Mouse (Mus musculus) urinary bladder, postnatal 25 days (tissue): Measurements from ENCODE around the gene Itga9.

Experiments
- DNase-seq: peaks from one replicate; pipeline ENCODE4 v3.0.0; 2022; ENCODE audit warnings: low spot score

Itga9 gene

GRCm38 (mm10) chr9:118651939-118652338 lies 45.4 kb downstream of the Itga9 start:
- no peak for DNase-seq

GRCm38 (mm10) chr9:118653436-118653835 lies 46.9 kb downstream of the Itga9 start:
- no peak for DNase-seq

GRCm38 (mm10) chr9:118654969-118655368 lies 48.5 kb downstream of the Itga9 start:
- no peak for DNase-seq

- DNase-seq, result no peak
These were observed 49.2 kb downstream of the Itga9 start for GRCm38 (mm10) chr9:118655726-118656125.

DNA sequence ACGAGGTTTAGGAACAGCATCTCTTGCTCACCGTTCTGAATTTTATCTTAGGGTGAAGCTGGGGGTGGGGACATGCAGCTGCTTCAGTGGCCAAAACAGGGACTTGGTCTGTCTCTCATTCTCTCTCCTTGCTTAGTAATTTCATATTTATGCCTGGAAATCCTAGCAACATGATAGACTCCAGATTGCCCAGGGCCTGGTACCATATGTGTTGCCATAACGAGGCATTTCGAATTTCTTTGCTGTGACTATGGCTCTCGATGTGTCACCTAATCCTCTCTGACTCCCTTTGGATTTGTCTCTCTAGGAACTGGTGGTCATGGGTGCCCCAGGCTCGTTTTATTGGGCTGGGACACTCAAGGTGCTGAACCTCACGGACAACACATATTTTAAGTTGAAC lies 51.7 kb downstream of the Itga9 start:
- DNase-seq, result no peak

DNA sequence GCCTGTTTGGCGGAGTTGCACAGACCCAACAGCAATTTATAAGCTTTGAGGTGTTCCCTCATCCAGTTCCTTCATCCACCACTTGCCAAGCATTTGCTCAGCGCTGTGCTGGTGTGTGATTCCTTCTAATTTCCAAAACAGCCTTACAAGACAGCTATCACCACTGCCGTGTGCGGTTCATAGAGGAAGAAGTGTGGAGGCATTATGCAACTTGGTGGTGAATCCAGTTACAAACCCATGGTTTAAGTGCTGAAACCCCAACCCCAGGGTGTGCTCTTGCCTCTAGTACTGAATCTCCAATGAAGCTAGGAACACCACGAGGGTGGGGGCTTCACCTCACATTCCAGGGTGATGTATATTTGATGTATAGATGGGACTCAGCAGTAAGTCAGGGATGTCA lies 53.3 kb downstream of the Itga9 start:
- DNase-seq, result no peak

- DNase-seq, result no peak
These were observed 53.8 kb downstream of the Itga9 start for GRCm38 (mm10) chr9:118660259-118660658.

DNA sequence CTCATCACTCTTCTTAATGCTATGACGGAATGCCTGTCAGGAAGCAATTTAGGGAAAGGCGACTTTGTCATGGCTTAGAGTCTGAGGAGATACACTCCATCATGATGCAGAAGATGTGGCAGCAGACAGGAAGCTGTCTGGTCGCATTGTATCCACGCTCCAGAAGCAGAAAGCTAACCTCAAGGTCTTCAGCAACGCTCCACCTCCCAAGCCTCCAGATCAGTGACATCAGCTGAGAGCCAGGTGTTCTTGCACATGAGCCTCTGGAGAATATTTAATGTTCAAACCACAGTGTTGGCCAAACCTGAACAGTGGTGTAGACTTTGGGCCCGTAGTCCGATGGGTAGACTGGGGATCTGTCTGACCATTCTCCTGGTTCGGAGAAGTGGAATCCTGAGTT lies 55.5 kb downstream of the Itga9 start:
- DNase-seq, result no peak

DNA sequence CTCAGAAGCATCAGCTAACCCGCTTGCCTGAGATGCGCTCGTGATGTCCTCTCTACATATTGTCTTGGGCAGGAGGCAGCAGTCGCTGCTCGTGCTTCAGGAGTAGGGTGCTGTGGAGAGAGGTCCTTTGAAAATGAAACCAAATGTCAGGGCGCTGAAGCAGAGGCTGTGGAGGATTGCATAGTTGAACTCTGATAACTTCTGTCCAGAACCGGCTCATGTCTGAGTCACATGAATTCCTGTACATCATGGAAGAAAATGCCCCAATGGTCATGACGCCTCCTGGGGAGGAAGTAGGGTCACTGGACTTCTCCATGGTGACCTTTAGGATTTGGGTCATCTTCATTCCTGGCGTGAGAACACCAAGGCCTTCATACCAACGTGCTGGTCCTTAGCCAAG lies 56.0 kb downstream of the Itga9 start:
- no peak for DNase-seq

DNA sequence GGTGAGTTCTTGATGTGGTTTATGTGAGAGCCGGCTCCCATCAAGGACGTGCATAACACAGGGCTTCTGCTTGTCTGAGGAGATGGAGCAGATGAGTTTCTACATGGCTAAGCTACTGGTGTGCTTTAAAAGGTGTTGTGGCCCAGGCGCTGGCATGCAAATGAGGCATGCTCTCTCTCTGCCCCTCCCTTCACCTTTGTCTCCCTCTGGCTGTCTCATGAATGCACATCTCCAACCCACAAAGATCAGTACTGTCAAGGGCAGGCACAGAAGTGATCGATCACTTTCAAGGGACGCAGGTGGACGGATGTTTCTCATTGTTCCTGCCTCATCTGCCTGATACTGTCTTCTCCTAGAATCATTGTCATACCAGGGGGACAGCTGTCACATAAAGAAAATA lies 57.4 kb downstream of the Itga9 start:
- no peak for DNase-seq

DNA sequence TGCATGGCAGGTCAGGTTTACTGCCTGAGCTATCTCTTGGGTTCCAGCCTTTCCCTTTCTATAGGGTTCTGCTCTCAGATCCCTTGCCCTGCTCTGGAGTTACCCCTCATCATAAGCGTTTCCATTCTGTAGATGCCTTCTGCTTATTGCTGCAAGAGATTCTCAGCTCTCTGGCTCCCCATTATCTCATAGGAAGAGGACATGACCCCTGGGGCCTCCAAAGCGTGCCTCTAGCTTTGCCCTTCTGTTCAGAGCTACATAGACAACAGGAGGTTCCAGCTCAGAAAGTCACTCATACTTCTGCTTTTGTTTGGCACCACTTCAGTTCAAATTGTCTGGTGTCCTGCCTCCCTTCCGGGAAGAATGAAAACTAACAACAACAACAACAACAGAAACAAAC lies 59.6 kb downstream of the Itga9 start:
- DNase-seq, result no peak

GRCm38 (mm10) chr9:118669696-118670095 lies 63.2 kb downstream of the Itga9 start:
- no peak for DNase-seq

GRCm38 (mm10) chr9:118674277-118674676 lies 67.8 kb downstream of the Itga9 start:
- DNase-seq, result no peak

DNA sequence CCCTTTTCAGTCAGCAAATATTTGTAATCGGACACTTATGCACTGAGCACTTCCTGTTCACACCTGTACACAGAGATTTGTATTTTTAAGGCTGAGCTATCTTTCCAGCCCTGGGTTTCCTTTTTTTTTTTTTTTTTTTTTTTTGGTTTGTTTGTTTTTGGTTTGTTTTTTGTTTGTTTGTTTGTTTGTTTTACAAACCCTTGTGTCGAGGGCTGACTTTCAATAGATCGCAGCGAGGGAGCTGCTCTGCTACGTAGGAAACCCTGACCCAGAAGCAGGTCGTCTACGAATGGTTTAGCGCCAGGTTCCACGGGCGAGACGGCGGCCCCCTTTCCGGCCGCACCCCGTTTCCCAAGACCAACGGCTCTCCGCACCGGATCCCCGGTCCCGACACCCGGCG lies 68.3 kb downstream of the Itga9 start:
- DNase-seq, result no peak

DNA sequence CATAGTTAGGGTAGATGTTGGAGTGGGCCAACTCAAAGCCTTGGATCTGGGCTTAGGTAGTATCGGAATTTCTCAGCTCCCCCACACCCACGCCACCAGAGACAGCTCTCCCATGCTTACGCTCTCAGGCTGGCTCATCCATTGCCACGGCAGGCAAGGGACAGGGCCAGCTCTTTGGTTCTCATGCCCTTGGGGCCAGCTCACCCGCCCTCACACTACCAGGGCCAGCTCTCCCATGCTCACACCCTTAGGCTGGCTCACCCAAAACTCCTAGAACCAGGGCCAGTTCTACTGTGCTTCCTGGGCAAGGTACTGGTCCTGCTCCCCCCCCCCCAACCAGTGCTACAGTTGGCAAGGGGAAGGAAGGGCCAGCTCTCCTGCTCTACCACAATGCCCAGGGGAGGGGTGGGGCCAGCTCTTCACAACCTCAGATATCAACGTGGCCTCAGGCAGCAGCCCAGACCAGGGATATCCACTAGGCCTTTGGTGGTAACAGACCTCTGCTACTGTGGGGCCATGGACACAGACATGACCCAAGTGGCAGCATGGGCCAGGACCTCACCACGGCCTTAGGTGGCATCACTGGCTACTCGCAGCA lies 69.2 kb downstream of the Itga9 start:
- DNase-seq, result no peak

GRCm38 (mm10) chr9:118676692-118677091 lies 70.2 kb downstream of the Itga9 start:
- no peak for DNase-seq

DNA sequence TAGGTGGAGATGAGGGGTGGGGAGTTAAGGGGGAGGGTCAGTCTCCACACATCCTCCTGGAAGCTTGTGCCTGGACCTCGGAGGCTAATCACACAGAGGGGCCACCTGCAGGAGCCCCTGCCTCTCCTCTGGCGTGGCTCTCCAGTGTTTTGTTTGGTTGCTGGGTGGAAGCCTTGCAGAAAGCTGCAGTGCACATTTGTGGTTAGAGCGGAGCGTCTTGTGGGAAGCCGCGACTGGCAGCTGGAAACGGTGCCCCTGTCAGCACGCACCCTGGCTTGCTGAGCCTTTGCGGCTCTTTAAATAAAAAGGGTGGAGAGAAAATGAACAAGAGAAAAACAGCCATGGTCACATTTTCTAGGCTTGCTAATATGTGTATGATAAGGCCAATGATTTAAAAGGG lies 70.9 kb downstream of the Itga9 start:
- no peak for DNase-seq

DNA sequence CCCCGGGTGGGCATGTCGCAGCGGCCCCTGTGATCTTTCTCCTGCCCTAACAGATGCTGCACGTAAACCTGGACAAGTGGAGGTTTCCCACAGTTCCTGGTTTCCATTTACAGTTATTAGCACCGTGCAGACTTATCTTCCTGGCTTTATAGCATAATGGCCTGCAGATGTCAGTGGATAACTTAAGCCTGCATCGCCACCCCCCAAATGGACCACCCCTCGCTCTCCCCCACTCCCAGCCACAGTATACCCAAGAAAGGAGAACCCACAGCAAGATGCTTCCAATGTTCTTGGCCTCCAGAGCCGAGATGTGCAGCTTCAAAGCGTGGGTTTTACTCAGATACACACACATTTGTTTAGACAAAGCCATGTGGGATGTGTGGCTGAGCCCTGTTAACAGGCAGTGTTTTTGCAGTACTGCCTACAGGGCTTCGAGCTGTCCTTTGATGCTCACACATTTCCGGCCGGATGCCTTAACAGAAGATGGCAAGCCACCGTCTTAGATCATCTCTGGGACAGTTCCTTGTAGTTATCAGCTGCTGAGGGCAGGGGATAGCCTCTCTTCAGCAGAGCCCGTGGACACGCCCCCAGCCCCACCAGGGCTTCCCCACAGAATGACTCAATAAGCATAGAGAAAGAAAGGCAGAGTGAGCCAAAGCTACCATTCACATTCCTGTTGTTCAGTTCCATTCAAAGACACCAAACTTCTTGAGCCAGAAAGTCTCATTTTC lies 71.7 kb downstream of the Itga9 start:
- DNase-seq, result no peak

DNA sequence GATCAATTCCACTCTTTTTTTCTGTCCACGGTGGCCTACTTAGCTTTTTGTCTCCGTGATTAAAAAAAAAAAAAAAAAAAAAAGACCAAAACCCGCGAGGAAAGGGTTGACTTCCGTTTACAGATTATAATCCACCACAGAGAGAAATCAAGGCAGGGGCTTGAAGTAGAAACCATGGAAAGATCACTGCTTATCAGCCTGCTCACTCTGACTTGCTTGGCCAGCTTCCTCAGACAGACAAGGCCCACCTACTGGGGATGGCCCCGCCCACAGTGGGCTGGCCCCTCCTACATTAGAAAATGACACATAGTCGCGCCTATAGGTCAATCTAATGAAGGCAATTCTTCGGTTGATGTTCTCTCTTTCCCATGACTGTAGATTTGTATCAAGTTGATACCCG lies 72.3 kb downstream of the Itga9 start:
- DNase-seq, result no peak

DNA sequence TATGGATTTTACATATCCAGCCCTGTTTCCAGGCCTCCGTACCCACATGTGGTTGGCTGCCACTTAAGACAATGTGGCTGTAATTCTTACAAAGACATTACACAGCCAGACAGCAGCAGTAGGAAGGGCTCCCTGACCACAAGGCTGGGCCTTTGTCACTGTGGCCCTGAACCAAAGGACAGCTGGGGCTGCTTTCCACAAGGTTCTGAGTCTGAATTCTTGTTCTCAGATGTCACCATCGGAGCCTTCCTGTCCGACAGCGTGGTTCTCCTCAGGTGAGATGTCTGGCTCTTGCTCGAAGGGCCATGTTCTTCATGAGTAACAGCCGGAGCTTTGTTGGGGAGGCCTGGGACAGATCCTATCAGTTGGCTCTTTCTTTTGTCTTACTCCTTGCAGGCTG lies 75.0 kb downstream of the Itga9 start:
- no peak for DNase-seq

DNA sequence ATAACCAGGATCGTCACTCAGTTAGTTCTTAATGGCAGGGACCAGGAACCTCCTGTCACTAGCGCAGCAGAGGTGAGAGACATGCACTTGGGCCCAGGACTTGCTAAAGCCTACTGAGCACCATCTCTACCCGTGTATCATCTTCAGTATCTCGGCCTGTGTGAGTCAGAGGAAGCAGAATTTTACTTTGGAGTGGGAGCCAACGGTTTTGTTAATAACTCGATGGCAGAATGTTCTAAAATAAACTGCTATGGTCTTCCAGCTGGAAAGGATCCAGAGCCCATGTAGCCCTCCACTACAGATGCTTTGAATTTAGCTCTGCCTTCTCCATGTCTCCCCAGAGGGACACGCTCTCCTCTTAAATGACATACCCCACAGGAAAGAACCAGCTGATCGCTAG lies 75.7 kb downstream of the Itga9 start:
- DNase-seq, result no peak

DNA sequence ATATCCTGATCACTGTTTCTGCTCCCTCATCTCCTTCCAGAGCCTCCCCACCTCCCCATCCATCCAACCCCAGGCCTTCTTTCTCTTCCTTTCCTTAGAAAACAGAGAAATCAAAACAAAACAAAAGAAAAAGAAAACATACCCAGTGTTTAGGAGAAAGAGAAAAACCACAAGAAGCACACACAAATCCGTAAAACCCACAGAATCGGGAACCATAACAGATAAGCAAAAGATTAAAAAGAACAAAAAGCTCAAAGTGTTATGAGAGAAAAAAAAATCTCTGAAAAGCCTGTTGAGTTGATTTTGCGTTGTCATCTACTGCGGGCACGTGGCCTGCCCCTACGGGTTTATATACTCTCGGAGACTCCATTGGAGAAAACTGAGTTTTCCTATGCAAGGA lies 77.0 kb downstream of the Itga9 start:
- DNase-seq, result no peak

GRCm38 (mm10) chr9:118684343-118684742 lies 77.9 kb downstream of the Itga9 start:
- no peak for DNase-seq
